Mouse (Mus musculus): ENCODE measurements around the gene Rrp36.

GRCm38 (mm10) chr17:46682654-46683389 is 8.7 kb upstream of the Rrp36 start:
- TF ChIP-seq GATA1 (IDR thresholded peaks at IDR 0.05; ENCODE audit: low read length) (no peak), TAL1 (IDR thresholded peaks at IDR 0.05; ENCODE audit: low read length) (no peak)

Data from erythroblast, embryonic 14.5 days (primary cell).